Mouse (Mus musculus): Measurements from ENCODE around the gene Tgfbr2.

The Tgfbr2 gene

GRCm38 (mm10) chr9:116174481-116175461, at the start of gene Tgfbr2:
TSS of gene Tgfbr2 (minus strand) at chr9:116175360.
- DNase-seq = peak; percentile 2 to 3

GRCm38 (mm10) chr9:116223368-116223767, 48.2 kb upstream of the Tgfbr2 start:
- no peak for DNase-seq

GRCm38 (mm10) chr9:116222643-116223042, 47.5 kb upstream of the Tgfbr2 start:
- no peak for DNase-seq

- DNase-seq = no peak
Measured at GRCm38 (mm10) chr9:116222000-116222399, 46.8 kb upstream of the Tgfbr2 start.

GRCm38 (mm10) chr9:116221565-116221964, 46.4 kb upstream of the Tgfbr2 start:
- no peak for DNase-seq

GRCm38 (mm10) chr9:116220616-116221015, 45.5 kb upstream of the Tgfbr2 start:
- DNase-seq = no peak

- no peak for DNase-seq
Measured at GRCm38 (mm10) chr9:116220159-116220515, 45.0 kb upstream of the Tgfbr2 start.

- DNase-seq = no peak
Measured at GRCm38 (mm10) chr9:116219234-116220158, 44.3 kb upstream of the Tgfbr2 start.

GRCm38 (mm10) chr9:116218780-116219179, 43.6 kb upstream of the Tgfbr2 start:
- no peak for DNase-seq

- no peak for DNase-seq
Measured at GRCm38 (mm10) chr9:116217099-116217498, 41.9 kb upstream of the Tgfbr2 start.

GRCm38 (mm10) chr9:116216677-116217076, 41.5 kb upstream of the Tgfbr2 start:
- DNase-seq = no peak

GRCm38 (mm10) chr9:116214296-116214695, 39.1 kb upstream of the Tgfbr2 start:
- DNase-seq = no peak

GRCm38 (mm10) chr9:116212915-116213619, 37.9 kb upstream of the Tgfbr2 start:
- DNase-seq = no peak

- DNase-seq = no peak
Measured at GRCm38 (mm10) chr9:116212069-116212468, 36.9 kb upstream of the Tgfbr2 start.

- no peak for DNase-seq
Measured at GRCm38 (mm10) chr9:116208169-116208904, 33.2 kb upstream of the Tgfbr2 start.

GRCm38 (mm10) chr9:116206901-116207300, 31.7 kb upstream of the Tgfbr2 start:
- DNase-seq = no peak

- DNase-seq = no peak
Measured at GRCm38 (mm10) chr9:116203675-116204074, 28.5 kb upstream of the Tgfbr2 start.

- no peak for DNase-seq
Measured at GRCm38 (mm10) chr9:116199127-116199526, 24.0 kb upstream of the Tgfbr2 start.

- DNase-seq = no peak
Measured at GRCm38 (mm10) chr9:116198488-116198887, 23.3 kb upstream of the Tgfbr2 start.

- DNase-seq = no peak
Measured at GRCm38 (mm10) chr9:116197491-116198170, 22.5 kb upstream of the Tgfbr2 start.

- no peak for DNase-seq
Measured at GRCm38 (mm10) chr9:116193889-116194450, 18.8 kb upstream of the Tgfbr2 start.

All from cerebellum, adult 18-20 months (tissue).